Mouse (Mus musculus) kidney, adult 11 months (tissue): Measurements from ENCODE around the gene Gm20696.
A peak's percentile ranks its signal among the peaks of the same experiment; 100 is the strongest.

Experiments used
- DNase-seq: peaks from one replicate; pipeline ENCODE4 v3.0.0; 2022

Gm20696 gene

DNA sequence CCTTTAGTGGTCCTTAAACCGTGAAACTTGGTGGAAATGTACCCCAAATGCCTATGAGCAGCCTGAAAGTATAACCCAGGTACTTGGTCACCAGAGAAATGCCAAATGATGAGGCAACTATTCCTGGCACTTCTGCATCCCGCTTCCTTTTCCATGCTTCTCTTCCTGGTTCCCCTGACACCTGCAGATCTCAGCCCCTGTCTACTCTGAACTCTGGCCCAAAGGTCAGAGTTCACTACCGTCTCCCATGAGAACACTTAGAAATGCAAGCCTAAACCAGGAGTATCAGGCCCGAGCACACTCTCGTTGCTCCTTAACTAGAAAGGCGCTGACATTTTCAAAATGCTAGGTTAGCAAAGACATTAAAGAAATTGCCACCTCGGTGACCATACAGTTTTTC, 394.9 kb downstream of the Gm20696 start:
- peak; percentile 39 for DNase-seq

- DNase-seq: no peak
These were observed 396.7 kb downstream of the Gm20696 start for GRCm38 (mm10) chr6:99269921-99270320.

- no peak for DNase-seq
These were observed 398.2 kb downstream of the Gm20696 start for GRCm38 (mm10) chr6:99268171-99269061.

GRCm38 (mm10) chr6:99265945-99266656, 400.5 kb downstream of the Gm20696 start:
- peak; percentile 68 for DNase-seq

DNA sequence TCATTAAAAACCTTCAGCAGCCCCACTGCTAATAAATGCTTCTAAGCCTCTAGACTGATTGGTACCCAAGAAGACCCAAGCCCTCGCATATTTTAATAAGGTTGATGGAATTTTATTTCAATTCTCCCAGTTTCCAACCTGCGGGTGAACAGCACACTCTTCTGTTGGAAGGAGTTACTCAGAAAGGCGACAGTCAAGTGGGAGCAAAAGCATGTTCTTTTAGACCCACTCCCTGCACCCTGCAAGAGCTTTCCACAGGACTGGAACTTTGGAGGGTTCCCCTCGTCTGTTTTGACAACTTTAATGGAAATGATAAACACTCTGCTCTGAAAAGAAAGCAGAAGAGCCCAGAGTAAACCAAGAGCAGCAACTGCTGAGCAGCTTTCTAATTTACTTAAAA, 401.4 kb downstream of the Gm20696 start:
- no peak for DNase-seq

DNA sequence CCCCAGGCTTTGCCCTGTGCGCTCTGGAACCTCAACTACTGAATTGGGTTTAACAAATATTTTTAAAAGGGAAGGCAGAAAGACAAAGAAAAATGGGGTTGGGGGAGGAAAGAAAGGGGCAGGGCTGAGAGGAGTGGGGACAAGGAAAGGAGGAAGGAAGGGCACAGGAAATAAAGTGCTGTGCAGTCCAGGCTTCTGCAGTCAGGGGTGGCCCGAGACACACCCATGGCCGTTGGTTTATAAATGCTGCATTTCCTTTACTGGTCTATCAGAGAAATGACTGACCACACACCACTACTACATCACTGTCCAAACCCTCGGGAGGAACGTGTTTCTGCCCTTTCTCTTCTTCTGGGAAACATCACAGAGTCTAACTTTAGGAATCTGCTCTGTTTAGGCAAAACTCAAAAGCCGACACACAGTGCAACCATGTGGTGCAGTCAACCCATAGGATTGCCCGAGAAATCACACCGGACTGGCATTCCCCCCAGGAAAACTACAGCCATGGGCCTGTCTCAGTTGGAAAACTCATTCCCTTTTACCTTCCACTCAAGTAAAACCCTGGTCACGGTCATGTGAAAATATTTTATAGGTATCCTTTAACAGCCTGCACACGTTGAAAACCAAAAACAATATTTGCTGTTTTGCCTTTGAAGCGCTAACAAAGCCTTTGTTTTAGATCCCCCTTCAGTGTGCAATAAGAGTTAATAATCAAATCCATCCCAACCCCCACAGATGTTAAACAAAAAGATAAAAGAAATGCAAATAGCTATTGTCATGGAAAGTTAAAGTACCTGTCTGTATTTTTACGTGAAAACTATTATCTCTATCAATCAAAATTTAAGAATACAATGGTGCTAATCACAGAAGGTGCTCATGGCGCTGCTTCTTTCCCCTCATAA, 402.2 kb downstream of the Gm20696 start:
- no peak for DNase-seq

GRCm38 (mm10) chr6:99263886-99264185, 402.8 kb downstream of the Gm20696 start:
- no peak for DNase-seq

DNA sequence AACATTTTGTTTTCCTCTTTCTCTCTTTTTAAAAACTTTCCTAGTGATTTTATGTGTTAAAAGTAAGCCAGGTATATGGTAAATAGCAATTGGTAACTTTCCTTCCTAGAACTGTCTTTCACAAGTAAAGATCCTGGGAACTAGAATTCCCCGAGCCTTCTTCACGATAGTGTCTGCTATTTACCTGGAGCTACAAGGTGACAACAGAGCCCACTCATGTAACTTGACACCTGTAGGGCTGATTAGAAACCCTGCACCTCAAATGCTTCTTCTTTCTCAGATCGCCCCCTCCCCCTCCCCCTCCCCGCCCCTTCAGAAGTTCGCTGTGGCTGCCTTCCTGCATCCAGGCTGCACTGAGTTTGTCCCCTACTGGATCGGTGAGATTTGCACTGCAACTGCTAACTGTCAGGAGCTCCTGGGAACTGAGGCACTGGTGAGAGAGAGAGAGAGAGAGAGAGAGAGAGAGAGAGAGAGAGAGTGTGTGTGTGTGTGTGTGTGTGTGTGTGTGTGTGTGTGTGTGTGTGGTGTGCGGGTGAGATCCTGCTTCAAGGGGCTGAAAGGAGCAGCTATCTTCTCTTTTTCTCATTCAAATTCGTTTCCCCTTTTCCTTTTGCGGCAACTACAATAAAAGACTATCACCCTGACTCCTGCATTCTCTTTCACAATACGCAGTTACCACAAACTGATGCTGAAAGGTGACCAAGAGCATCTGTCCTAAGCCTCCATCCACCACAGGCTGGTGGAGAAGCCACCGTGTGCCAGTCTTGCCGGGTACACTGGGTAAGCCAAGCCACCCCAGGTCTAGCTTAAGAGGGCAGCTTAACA, 403.3 kb downstream of the Gm20696 start:
- no peak for DNase-seq

DNA sequence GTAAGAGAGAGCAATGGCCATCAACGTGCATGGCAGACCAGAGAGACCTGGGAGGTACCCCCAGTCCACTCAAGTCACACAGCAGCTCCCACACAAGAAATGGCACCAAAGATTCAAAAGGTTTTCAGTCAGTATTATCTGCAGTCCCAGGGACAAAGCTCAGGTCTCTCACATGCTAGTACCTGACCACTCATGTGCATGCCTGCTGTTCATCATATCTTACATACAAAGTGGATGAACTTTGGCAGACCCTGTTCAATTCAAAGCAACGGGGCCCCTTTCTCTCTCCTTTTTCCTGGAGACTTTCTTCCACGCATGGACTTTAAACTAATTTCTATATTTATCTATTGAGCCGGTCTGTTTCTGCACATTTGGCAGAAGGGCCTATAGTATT, 404.9 kb downstream of the Gm20696 start:
- DNase-seq: no peak

- no peak for DNase-seq
These were observed 405.5 kb downstream of the Gm20696 start for GRCm38 (mm10) chr6:99260941-99261736.

- no peak for DNase-seq
These were observed 408.3 kb downstream of the Gm20696 start for GRCm38 (mm10) chr6:99258346-99258745.

GRCm38 (mm10) chr6:99257676-99258075, 408.9 kb downstream of the Gm20696 start:
- no peak for DNase-seq

DNA sequence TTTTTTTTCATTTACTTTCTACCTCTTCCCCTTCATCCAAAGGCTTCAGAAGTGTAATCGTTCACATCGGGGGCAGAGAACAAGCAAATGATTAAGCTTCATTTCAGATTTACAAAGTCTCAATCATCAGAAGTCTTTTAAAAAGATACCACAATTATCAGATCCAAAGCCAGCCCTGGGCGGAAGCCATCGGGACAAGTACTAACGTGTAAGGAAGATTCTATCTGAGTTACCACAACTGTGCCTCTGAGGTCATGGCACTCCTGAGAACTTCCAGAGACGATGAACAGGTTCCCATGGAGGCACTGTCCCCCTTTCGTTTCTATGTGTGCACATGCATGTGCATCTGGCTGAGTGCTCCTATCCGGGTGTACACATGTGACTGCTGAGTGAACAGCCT, 413.3 kb downstream of the Gm20696 start:
- DNase-seq: no peak

GRCm38 (mm10) chr6:99252816-99253215, 413.8 kb downstream of the Gm20696 start:
- no peak for DNase-seq

- DNase-seq: no peak
These were observed 414.7 kb downstream of the Gm20696 start for GRCm38 (mm10) chr6:99251924-99252323.

DNA sequence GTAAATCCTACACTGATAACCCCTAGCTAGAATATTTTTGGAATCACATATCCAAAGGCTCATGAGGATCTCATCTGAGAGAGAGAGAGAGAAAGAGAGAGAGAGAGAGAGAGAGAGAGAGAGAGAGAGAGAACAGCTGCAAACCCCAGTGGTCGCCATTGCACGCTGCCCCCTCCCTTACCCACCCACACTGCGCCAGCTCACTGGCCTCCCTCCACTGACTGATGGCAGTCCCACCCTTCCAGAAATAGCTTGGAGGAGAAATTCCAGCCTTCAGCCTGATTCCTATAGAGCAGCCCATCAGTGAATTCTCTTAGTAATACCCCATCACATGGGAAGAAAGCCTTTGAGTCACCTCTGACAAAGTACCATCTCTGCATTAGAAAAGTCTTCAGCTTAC, 415.4 kb downstream of the Gm20696 start:
- DNase-seq: no peak

GRCm38 (mm10) chr6:99249496-99250030, 417.0 kb downstream of the Gm20696 start:
- no peak for DNase-seq

DNA sequence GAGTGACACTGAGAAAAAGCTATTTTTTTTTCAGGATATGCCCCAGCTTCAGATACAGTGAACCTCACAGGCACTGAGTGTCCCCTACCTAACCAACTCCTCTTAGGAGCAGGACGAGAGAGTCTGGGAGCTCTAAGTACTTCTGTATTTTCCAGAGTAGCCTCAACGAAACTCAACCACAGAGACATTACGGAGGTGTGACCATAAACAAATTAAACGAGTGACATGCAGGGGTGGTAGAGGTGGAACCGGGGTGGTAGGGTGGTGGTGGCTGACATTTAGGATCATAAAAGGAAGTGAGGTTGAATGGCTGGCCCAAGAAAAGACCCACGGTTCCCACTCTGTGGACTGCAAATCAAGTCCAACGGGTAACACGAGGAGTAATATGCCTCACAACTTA, 418.2 kb downstream of the Gm20696 start:
- no peak for DNase-seq

GRCm38 (mm10) chr6:99241625-99242395, 424.8 kb downstream of the Gm20696 start:
- no peak for DNase-seq

- no peak for DNase-seq
These were observed 425.8 kb downstream of the Gm20696 start for GRCm38 (mm10) chr6:99240764-99241163.
